Mouse (Mus musculus): ENCODE results near the gene Gchfr.

GRCm38 (mm10) chr2:119155388-119155787 is 12.2 kb upstream of the Gchfr start:
- TF ChIP-seq CTCF (conservative IDR thresholded peaks at IDR 0.05; ENCODE audit: low read length) (no peak), POU5F1 (IDR thresholded peaks at IDR 0.05; ENCODE audit: borderline replicate concordance, low read length) (no peak)

Measured in E14TG2a.4 (cell line).